Mouse (Mus musculus) layer of hippocampus, postnatal 25 days (tissue): Measurements from ENCODE around the gene Cd3d. TPM values are rescaled to one million over a fixed set of nuclear protein-coding genes. Genes with fewer than 3 reads are reported as not detected.
"Not testable (repeated sequence)": the region's sequence is repeated elsewhere in the genome, so short reads cannot be mapped to it uniquely, and the experiment has no call there.

Source experiments
- DNase-seq, 2 experiments: peaks; one replicate each; pipeline ENCODE4 v3.0.0; 2022; ENCODE audit warnings: mixed read lengths in 2 of 2, low spot score in 1 of 2; ENCODE audit errors: extremely low spot score in 1 of 2
- total RNA-seq, 2 experiments: library from RNA; stranded (reverse); gene quantifications; 2 replicates each; pipeline ENCODE4 v1.2.3; 2021

Cd3d gene
- total RNA-seq, result not detected

- no peak for DNase-seq
These were observed at the start of gene Cd3d for GRCm38 (mm10) chr9:44981676-44982075. Cd3d (plus strand) TSS chr9:44981786.

- no peak for DNase-seq
These were observed 39.8 kb upstream of the Cd3d start for GRCm38 (mm10) chr9:44941756-44942155.

GRCm38 (mm10) chr9:44942421-44942820 is 39.2 kb upstream of the Cd3d start:
- no peak for DNase-seq

- no peak for DNase-seq
These were observed 35.3 kb upstream of the Cd3d start for GRCm38 (mm10) chr9:44946185-44946695.

- no peak for DNase-seq
These were observed 33.8 kb upstream of the Cd3d start for GRCm38 (mm10) chr9:44947836-44948235.

- DNase-seq, result no peak
These were observed 27.2 kb upstream of the Cd3d start for GRCm38 (mm10) chr9:44954432-44954831.

GRCm38 (mm10) chr9:44965126-44965832 is 16.3 kb upstream of the Cd3d start, which contains the start of gene Ube4a:
Ube4a (minus strand) TSS chr9:44965600.
- peak; percentile 100 for DNase-seq

GRCm38 (mm10) chr9:44965833-44966466 is 15.6 kb upstream of the Cd3d start:
- DNase-seq, result no peak

GRCm38 (mm10) chr9:44966815-44967242 is 14.8 kb upstream of the Cd3d start:
- DNase-seq, result peak in 1 of 2 experiments; percentile 57

- DNase-seq, result not testable (repeated sequence)
These were observed 13.8 kb upstream of the Cd3d start for GRCm38 (mm10) chr9:44967763-44968162.

GRCm38 (mm10) chr9:44969450-44969849 is 12.1 kb upstream of the Cd3d start:
- DNase-seq, result no peak

GRCm38 (mm10) chr9:44977813-44978212 is 3.8 kb upstream of the Cd3d start:
- no peak for DNase-seq

- DNase-seq, result no peak
These were observed 1.8 kb upstream of the Cd3d start for GRCm38 (mm10) chr9:44979806-44980205.

GRCm38 (mm10) chr9:44980242-44980641 is 1.3 kb upstream of the Cd3d start, which contains the start of gene Cd3g:
Cd3g (minus strand) TSS chr9:44980431.
- no peak for DNase-seq

- no peak for DNase-seq
These were observed 482 bp upstream of the Cd3d start for GRCm38 (mm10) chr9:44981104-44981503.

- no peak for DNase-seq
These were observed 495 bp downstream of the Cd3d start for GRCm38 (mm10) chr9:44982081-44982480.

GRCm38 (mm10) chr9:44982531-44982930 is 945 bp downstream of the Cd3d start:
- no peak for DNase-seq

- DNase-seq, result no peak
These were observed 1.4 kb downstream of the Cd3d start for GRCm38 (mm10) chr9:44983001-44983400.

GRCm38 (mm10) chr9:44985721-44986161 is 4.2 kb downstream of the Cd3d start:
- no peak for DNase-seq

- DNase-seq, result no peak
These were observed 4.7 kb downstream of the Cd3d start for GRCm38 (mm10) chr9:44986242-44986781.

- DNase-seq, result no peak
These were observed 5.4 kb downstream of the Cd3d start for GRCm38 (mm10) chr9:44986976-44987375.
